Mouse (Mus musculus) liver (tissue): ENCODE measurements around the gene Ccr5.

Experiments used
- DNase-seq: peaks from one replicate; pipeline ENCODE4 v3.0.0-alpha.2; 2020; ENCODE audit warnings: mixed read lengths

Gene Ccr5

GRCm38 (mm10) chr9:124143678-124144077, 22.3 kb downstream of the Ccr5 start:
- no peak for DNase-seq

- DNase-seq: no peak
Measured at GRCm38 (mm10) chr9:124146307-124146706, 25.0 kb downstream of the Ccr5 start.
